Mouse (Mus musculus) layer of hippocampus, postnatal 36 days (tissue): Measurements from ENCODE around the gene Sipa1l3. TPM values are rescaled to one million over a fixed set of nuclear protein-coding genes. Genes with fewer than 3 reads are reported as not detected.

Experiments used
- DNase-seq, 2 experiments: peaks; one replicate each; pipeline ENCODE4 v3.0.0; 2022
- total RNA-seq, 2 experiments: library from RNA; stranded (reverse); gene quantifications; 2 replicates each; pipeline ENCODE4 v1.2.3; 2021

The Sipa1l3 gene
- total RNA-seq, 2 experiments from 2014 or later = 242 to 252 TPM

DNA sequence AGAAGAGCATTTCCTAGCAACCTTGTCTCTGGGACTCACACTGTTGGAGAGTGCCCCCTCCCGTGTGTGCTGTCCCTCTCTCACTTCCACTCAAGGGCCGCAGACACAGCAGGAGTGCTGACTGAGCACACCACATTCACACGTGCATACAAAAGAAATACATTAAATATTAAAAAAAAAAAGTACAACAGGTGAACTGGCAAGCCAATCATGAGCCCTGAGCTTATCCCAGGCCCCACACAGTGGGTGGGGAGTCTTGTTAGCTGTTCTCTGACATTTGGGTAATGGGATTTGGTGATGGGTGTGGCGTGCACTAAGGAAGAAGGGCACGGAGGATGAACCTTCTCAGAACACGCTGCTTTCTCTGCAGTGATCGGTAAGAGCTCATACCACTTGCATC is 215.8 kb downstream of the Sipa1l3 start:
- DNase-seq = no peak

- DNase-seq = peak in 1 of 2 experiments; percentile 61
Observed at GRCm38 (mm10) chr7:29301127-29301566, 217.3 kb downstream of the Sipa1l3 start.

- no peak for DNase-seq
Observed at GRCm38 (mm10) chr7:29296998-29297397, 221.4 kb downstream of the Sipa1l3 start.

DNA sequence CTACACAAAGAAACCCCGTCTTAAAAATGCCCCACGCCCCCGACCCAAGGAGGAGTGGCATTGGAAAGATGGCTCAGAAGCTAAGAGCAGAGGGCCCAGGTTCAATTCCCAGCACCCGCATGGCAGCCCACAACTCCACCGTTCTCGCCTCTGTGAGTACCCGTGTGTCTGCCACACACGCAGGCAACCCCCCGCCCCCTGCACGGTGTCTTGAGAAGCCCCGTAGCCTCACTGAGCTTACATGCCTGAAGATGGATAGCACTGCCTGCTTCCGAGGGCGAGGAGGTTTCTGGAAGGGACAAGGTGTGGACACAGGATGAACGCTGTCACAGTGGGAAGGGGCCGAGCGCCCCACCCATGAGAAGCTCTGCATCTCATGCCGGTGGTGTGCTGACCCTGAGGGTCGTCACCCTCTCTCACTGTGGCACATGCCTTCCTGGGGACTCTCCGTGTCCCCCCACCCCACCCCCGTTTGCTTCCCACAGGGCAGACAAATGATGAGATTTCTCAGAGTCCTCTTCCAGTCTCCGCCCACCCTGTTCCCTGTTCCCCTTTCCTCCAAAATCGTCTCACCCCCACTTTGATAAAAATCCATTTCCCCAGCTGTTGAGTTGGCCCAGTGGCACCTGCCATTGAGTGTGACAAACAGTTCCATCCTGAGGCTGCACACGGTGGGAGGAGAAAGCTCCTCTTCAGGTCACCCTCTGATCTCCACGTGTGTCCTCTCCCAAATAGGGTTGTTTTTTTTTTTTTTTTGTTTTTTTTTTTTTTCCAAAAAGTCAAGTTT is 222.4 kb downstream of the Sipa1l3 start:
- DNase-seq = no peak

- DNase-seq = no peak
Observed at GRCm38 (mm10) chr7:29294111-29294761, 224.2 kb downstream of the Sipa1l3 start.

DNA sequence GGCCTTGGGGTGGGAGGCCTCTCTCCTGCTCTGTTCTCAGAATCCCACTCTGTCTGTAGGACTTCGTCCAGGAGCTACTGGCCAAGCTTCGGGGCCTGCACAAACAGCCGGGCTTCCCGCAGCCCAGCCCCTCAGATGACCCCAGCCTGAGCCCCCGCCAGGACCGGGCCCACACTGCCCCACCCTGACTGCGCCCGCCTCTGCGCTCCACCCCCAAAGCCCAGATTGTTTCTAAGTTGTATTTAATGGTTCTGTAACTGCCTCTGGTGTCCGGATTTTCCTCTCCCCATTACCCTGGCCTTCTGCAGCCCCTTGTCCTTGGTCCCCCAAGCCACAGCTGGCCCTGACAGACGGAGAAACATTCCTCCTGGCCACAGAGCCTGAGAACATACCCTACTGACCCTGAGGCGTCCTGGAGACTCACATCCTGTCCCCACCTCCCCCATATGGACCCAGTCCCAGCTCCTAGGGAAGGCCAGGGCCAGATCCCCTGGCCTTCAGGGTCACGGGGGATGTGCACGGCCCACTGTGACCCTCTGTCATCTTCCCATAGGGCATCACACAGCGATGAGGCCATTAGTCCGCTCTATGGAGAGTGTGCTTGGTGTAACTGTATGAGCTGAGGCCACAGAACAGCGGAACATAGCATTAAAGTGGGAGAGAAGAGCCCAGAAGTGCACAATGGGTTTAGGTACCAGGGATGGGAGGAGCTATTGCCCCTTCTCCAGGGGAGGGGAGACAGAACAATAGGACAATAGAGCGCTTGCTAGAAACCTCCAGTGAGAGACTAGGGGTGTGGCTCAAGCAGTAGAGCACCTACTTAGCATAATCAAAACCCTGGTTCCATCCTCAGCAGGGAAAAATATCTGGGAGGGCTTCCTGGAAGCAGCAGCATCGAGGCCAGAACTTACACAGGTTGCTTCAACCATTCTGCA is 225.0 kb downstream of the Sipa1l3 start:
- no peak for DNase-seq

GRCm38 (mm10) chr7:29292458-29293098 is 225.9 kb downstream of the Sipa1l3 start:
- DNase-seq = no peak

GRCm38 (mm10) chr7:29291616-29292457 is 226.6 kb downstream of the Sipa1l3 start:
- DNase-seq = no peak

GRCm38 (mm10) chr7:29290691-29291485 is 227.6 kb downstream of the Sipa1l3 start:
- DNase-seq = no peak

GRCm38 (mm10) chr7:29289856-29290255 is 228.6 kb downstream of the Sipa1l3 start:
- DNase-seq = no peak

GRCm38 (mm10) chr7:29288942-29289638 is 229.4 kb downstream of the Sipa1l3 start, which contains the start of gene Ppp1r14a:
Gene Ppp1r14a, plus strand, starts transcription at chr7:29289308.
- DNase-seq = no peak

DNA sequence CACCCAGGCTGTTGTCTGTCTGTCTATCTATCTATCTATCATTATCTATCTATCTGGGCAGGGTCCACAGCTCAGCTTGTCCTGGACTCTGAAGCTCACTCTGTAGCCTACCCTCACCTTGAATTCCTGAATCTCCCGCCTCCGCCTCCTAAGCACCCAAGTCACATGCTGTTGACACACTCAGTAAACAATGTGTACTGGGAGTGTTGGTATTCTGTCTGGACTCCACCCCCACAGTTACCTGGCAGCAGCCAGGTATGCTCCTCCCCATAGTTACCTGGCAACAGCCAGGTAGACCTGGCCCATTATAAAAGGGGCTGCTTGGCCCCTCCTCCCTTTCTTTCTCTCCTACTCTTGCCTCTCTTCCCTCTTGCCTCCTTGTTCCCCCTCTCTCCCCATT is 230.4 kb downstream of the Sipa1l3 start:
- no peak for DNase-seq

GRCm38 (mm10) chr7:29287481-29287880 is 231.0 kb downstream of the Sipa1l3 start:
- DNase-seq = no peak

DNA sequence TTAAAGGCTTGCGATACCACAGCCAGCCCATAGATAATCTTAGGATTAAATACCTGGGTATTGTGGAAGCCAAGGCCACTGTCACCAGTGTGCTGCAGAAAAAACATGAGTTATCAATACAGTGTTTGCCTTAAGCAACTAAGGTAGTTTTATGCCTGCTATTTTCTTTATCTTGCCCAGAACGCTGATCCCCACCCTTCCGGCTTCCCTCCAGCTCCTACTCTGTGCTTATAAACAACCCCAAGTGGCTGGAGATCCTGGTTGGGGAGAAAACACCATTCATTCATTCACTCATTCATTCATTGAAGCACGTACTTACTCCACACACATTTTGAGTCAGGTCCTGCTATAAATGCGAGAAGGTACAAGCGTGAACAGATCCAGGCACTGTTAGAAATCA is 233.9 kb downstream of the Sipa1l3 start:
- DNase-seq = no peak

DNA sequence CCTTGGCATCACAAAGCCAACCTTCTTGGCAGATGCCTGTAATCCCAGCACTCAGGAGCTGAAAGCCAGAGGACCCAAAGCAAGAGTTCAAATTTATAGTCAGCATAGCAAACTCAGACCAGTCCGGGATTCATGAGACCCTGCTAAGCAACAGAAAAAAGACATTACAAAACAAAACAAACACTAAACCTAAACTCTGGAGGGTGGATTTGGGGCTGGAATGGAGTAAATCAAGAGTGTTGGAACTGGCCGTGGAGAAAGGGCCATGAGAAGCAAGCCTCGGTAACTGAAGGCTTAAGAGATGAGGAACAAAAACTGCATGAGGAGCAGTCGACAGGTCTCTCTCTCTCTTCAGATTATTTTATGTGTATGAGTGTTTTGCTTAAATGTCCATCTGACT is 234.6 kb downstream of the Sipa1l3 start:
- DNase-seq = no peak

DNA sequence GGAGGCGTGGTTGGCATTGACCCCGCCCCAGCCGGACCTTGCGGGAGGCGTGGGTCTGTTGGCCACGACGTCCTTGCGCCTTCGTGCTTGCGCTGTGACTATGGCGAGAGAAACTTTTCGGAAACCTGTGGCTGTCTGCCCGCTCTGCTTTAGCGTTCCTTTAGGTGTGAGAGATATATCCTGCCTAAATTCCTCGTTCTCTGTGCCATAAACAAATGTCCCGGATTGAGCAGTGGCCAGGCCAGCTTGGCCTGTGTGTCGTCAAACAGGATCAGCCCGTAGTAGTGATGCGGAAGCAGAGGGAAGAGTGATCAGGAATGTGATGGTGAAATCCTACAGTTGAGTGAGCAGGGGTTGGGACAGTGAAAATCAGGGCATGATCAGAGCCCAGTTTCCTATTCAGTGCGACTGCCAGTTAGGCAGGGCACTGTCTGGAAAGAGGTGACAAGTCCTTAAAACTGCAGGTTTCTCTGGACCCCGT is 236.3 kb downstream of the Sipa1l3 start:
- DNase-seq = no peak

DNA sequence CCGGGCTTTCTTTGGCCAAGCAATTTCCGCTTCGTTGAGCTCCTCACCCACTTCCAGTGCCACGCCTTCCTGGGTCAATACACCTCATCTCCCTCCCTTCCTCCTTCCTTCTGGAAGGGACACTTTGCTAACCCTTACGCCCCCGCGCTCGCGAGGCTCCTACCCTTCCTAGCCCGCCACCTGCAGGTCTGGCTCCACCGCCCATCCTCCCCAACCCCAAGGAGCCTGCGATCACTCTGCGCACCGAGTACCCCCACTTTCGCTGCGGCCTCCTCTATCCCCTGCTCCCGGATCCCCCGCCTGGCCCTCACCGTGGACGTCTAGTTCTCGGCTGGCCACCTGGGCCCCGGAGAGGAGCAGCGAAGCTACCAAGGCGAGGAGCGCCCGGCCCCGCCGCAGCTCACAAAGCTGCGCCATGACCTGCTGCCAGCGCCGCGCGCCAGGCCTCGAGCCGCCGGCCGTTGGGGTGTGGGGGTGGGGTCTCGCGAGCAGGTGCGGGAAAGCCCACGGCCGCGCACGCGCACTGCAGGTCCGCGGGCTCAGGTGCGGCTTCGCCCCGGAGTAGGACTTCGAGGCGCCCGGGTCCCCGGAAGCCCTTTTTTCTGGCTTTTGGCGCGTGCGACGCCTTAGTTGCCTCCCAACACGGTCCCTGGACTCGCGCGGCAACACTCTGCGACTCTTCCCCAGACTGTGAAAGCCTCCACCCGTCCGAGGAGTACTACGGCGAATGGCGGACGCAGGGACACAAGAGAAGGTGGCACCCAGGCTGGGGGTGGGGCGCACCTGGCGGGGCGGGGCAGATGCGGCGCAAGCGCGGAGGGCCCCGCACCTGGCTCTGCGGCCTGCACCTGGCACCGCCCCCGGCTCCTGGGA is 237.0 kb downstream of the Sipa1l3 start, which contains the start of gene Spint2:
Gene Spint2 (minus strand): TSS at position 712 of the 873 bp plus-strand sequence.
- DNase-seq = no peak

DNA sequence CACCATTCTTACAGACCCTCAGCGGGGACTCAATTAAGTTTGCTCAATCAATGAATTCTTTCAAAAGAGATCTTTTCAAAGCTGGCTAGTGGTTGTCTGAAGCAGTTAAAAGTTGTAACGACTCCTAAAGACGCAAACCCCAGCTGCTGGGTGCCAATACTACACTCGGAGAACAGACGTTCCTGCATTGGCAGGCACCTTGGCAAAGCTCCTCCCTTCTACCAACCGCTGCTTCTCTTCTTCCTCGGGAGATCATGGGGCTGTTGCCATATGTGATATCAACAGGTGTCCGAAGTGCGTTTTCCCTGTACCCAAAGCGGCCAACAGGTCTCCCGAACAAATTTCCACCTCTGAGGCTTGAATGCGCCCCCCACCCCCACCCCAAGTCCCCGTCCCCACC is 237.6 kb downstream of the Sipa1l3 start:
- DNase-seq = no peak
